Mouse (Mus musculus) cerebellum, adult 9-11 months (tissue): ENCODE results near the gene Sept9.

ENCODE experiments used
- DNase-seq: peaks from one replicate; pipeline ENCODE4 v3.0.0; 2022

The Sept9 gene

GRCm38 (mm10) chr11:117266906-117267721 lies 67.7 kb downstream of the Sept9 start:
- no peak for DNase-seq

- no peak for DNase-seq
Measured at GRCm38 (mm10) chr11:117267828-117268227, 68.4 kb downstream of the Sept9 start.

GRCm38 (mm10) chr11:117268304-117268956 lies 69.0 kb downstream of the Sept9 start:
- DNase-seq: no peak

- DNase-seq: no peak
Measured at GRCm38 (mm10) chr11:117269053-117269702, 69.7 kb downstream of the Sept9 start.

GRCm38 (mm10) chr11:117269946-117270345 lies 70.5 kb downstream of the Sept9 start:
- DNase-seq: no peak

- DNase-seq: no peak
Measured at GRCm38 (mm10) chr11:117274973-117275372, 75.5 kb downstream of the Sept9 start.

- DNase-seq: no peak
Measured at GRCm38 (mm10) chr11:117275999-117276398, 76.5 kb downstream of the Sept9 start.

- DNase-seq: no peak
Measured at GRCm38 (mm10) chr11:117276946-117277345, 77.5 kb downstream of the Sept9 start.

GRCm38 (mm10) chr11:117278113-117278512 lies 78.7 kb downstream of the Sept9 start:
- no peak for DNase-seq

- DNase-seq: no peak
Measured at GRCm38 (mm10) chr11:117278514-117278913, 79.1 kb downstream of the Sept9 start.

GRCm38 (mm10) chr11:117279993-117280392 lies 80.5 kb downstream of the Sept9 start:
- DNase-seq: no peak

GRCm38 (mm10) chr11:117283048-117283888 lies 83.8 kb downstream of the Sept9 start:
- no peak for DNase-seq

GRCm38 (mm10) chr11:117283889-117284450 lies 84.5 kb downstream of the Sept9 start:
- DNase-seq: no peak

GRCm38 (mm10) chr11:117284721-117285605 lies 85.5 kb downstream of the Sept9 start:
- DNase-seq: peak; percentile 34

- DNase-seq: no peak
Measured at GRCm38 (mm10) chr11:117285606-117285931, 86.1 kb downstream of the Sept9 start.

GRCm38 (mm10) chr11:117287792-117288191 lies 88.3 kb downstream of the Sept9 start:
- no peak for DNase-seq

- no peak for DNase-seq
Measured at GRCm38 (mm10) chr11:117288765-117289164, 89.3 kb downstream of the Sept9 start.

- no peak for DNase-seq
Measured at GRCm38 (mm10) chr11:117291271-117292059, 92.0 kb downstream of the Sept9 start.

GRCm38 (mm10) chr11:117292446-117292845 lies 93.0 kb downstream of the Sept9 start:
- DNase-seq: no peak

GRCm38 (mm10) chr11:117295266-117295665 lies 95.8 kb downstream of the Sept9 start:
- DNase-seq: no peak

GRCm38 (mm10) chr11:117296116-117296499 lies 96.6 kb downstream of the Sept9 start:
- DNase-seq: no peak
